23 mouse cellular contexts compared by ENCODE assay signal in the genomic region with DNA sequence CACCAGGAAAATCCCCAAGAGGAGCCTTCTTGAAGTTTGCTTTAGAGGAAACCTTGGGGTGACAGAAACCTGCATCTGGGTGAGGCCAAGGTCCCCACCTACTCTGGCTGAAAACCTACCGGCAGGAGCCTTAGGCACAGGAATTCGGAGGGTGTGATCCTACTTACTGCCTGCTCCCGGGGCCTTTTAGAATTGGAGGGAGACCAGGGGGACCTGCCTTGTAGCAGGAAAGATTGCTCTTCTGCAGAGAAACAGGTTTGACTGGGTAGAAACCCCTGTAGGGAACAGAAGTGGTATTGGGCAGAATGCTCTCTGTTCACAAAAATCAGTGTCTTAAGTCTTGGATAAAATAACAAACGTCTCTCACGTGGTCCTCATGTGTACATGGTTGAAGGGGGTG.
"Had no signal": no experiment of that assay in that cellular context is flagged by ENCODE, and none has a peak within 500 bp of the region (broad histone marks: within the 10 kb centered on the region; RNA-seq: fewer than 3 reads in every experiment).

No protein-coding gene starts in this region.

- H3K36me3 ChIP-seq: heart, embryonic 10.5 days; heart, embryonic 12.5 days; hindbrain, embryonic 13.5 days; hindbrain, embryonic 15.5 days; intestine, embryonic 15.5 days; limb, embryonic 10.5 days; limb, embryonic 12.5 days had no signal

- H3K4me2 ChIP-seq: heart, embryonic 12.5 days; hindbrain, embryonic 13.5 days; hindbrain, embryonic 15.5 days; intestine, embryonic 15.5 days; limb, embryonic 12.5 days; liver, embryonic 11.5 days had no signal

- H3K4me3 ChIP-seq: heart, embryonic 10.5 days; heart, embryonic 12.5 days; hindbrain, embryonic 13.5 days; hindbrain, embryonic 15.5 days; intestine, embryonic 15.5 days; layer of hippocampus, adult 2 months; left cerebral cortex, adult 2 months; limb, embryonic 10.5 days; limb, embryonic 12.5 days had no signal

- ATAC-seq: inflammation-experienced regulatory T-cells, adult 6 months; intestine, embryonic 15.5 days; intestine, postnatal 0 days had no signal

- H3K9me3 ChIP-seq: heart, embryonic 10.5 days; heart, embryonic 12.5 days; hindbrain, embryonic 13.5 days; hindbrain, embryonic 15.5 days; intestine, embryonic 15.5 days; limb, embryonic 10.5 days; limb, embryonic 12.5 days had no signal

- H3K27me3 ChIP-seq: heart, embryonic 12.5 days; hindbrain, embryonic 13.5 days; hindbrain, embryonic 15.5 days; intestine, embryonic 15.5 days; limb, embryonic 12.5 days had no signal

- H3K9ac ChIP-seq: heart, embryonic 12.5 days; hindbrain, embryonic 13.5 days; hindbrain, embryonic 15.5 days; intestine, embryonic 15.5 days; limb, embryonic 12.5 days; liver, embryonic 14.5 days had no signal

- H3K27ac ChIP-seq: heart, embryonic 10.5 days; hindbrain, embryonic 13.5 days; hindbrain, embryonic 15.5 days; intestine, embryonic 15.5 days; layer of hippocampus, adult 2 months; left cerebral cortex, adult 2 months; limb, embryonic 10.5 days; limb, embryonic 12.5 days; liver, embryonic 14.5 days had no signal

- DNase-seq: gastrocnemius, postnatal 10 days; gastrocnemius, postnatal 36 days; heart, adult 18-20 months; heart, postnatal 10 days; heart, postnatal 36 days; kidney, adult 18-20 months; kidney, adult 8-10 months; kidney, postnatal 10 days; kidney, postnatal 4 days; liver had no signal

- H3K4me1 ChIP-seq: hindbrain, embryonic 13.5 days had no signal
